Mouse (Mus musculus): Measurements from ENCODE around the gene Gnai3. TPM values are rescaled to one million over a fixed set of nuclear protein-coding genes. Genes with fewer than 3 reads are reported as not detected.

The Gnai3 gene
- total RNA-seq, 2 experiments from 2014 or later: 21.7 to 45.7 TPM

GRCm38 (mm10) chr3:108088842-108089380 lies 57.0 kb downstream of the Gnai3 start:
- ATAC-seq (replicated peaks; ENCODE audit: low FRiP score, poor library complexity, severe bottlenecking): no peak

GRCm38 (mm10) chr3:108087329-108087728 lies 58.6 kb downstream of the Gnai3 start:
- no peak for ATAC-seq (replicated peaks; ENCODE audit: low FRiP score, poor library complexity, severe bottlenecking)

DNA sequence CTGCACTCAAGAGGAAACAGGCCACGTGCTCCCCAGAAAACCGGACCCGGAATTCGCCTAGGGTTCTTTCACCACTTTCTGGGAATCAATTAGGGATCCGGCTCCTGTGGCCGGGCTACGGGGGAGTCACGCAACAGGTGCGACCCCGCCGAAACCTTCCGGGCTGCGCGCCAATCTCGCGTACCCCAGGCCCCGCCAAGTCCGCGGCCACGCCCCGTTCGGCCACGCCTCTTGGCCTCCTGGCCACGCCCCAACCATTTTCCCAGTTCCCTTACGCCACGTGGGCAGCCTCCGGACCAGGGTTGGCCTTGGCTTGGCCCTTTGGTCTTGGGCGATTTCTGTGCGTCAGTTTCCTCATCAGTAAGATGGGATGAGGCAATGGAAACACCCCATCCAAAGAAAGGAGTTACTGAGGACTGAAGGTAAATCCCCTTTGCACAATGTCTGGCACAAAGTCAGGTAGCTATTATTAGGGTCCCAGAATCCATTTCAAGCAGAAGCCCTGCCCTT lies 59.4 kb downstream of the Gnai3 start, which contains the start of gene Ampd2:
Gene Ampd2, minus strand, starts transcription at position 182 of the 510 bp plus-strand sequence.
- peak; percentile 55; the same call in 1 of the 2 replicates for ATAC-seq (replicated peaks; ENCODE audit: low FRiP score, poor library complexity, severe bottlenecking)

DNA sequence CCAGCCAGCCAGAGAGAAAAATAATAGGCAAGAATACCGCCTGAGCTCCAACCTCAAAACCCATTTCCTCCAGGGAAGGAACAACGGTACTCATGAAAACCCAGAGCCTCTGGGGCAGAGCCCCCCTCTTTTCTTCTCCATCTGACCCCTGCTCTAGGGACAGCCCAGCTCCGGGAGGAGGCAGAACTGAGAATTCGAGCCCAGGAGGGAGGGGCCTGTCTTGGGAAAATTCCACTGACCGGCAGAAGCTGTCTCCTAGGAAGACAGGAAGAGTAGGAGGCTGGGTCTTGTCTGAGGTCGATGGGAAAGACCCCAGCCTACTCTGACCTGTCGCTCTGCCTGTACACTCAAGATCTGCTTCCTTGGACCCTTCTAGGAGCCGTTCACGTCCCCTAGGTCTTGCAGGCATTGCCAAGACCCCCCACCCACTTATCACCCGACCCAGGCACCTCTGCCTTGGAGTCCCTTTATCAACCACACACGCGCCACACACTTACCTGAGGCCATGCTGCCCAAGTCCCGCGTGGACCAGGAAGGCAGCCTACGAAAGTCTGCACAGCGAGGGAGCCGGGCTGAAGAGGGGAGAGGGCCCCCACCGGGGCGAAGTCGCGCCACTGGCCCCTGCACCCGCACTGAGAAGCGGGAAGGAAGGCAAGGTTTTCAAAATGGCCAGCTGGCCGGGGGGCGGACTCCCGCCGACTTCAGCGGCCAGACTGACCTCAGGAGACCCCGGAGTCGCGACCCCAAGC lies 60.1 kb downstream of the Gnai3 start:
- ATAC-seq (replicated peaks; ENCODE audit: low FRiP score, poor library complexity, severe bottlenecking): no peak

DNA sequence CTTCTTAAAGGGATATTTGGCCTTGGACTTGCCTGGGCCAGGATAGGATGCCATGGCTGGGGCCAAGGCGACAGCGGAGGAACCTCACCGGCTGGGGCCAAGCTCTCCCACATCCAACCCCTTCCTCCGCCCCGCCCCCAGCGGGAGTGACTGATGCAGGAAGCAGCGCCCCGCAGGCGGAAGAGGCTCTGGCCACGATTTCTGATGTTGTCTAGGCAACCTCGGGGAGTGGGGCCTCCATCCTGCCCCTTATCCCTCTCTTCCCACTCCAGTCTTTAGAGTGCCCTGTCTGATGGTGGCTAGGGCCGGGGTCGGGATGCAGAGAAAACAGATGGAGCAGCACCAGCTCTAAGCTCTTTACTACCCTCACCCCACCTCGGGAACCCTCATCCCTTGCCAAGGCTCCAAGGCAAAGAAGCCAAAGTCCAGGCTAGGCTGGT lies 60.6 kb downstream of the Gnai3 start:
- peak; percentile 50 for ATAC-seq (replicated peaks; ENCODE audit: low FRiP score, poor library complexity, severe bottlenecking)

GRCm38 (mm10) chr3:108084767-108085270 lies 61.1 kb downstream of the Gnai3 start:
- no peak for ATAC-seq (replicated peaks; ENCODE audit: low FRiP score, poor library complexity, severe bottlenecking)

GRCm38 (mm10) chr3:108083904-108084407 lies 62.0 kb downstream of the Gnai3 start:
- no peak for ATAC-seq (replicated peaks; ENCODE audit: low FRiP score, poor library complexity, severe bottlenecking)

GRCm38 (mm10) chr3:108083161-108083560 lies 62.8 kb downstream of the Gnai3 start:
- ATAC-seq (replicated peaks; ENCODE audit: low FRiP score, poor library complexity, severe bottlenecking): no peak

DNA sequence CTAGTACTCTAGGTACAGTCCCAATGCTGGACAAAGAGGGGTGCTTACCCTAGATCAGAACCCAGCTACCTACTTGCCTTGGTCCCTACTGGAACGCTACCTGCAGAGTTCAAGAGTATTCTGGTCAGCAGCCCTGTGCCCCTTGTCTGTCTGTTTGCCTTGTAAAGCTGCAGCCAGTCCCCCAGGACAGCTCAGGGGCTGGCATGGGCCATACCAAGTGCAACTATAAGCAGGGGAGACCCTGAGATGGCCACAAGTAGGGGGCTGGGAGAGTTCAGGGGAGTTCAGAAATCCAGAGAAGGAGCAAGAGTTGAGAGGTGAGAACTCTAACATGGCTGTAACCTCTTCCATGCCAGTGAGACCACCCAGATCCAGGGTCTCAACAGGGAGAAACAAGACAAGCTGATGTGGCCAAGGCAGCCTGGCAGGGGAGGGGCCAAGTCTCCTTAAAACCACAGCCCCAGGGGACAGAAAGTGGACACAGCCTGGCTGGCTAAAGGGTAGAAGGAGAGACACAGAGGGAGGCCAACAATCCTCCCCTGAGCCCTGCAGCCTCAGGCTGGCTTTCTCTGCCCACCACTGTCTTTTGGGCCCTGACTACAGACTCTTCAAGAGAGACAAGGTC lies 63.6 kb downstream of the Gnai3 start:
- no peak for ATAC-seq (replicated peaks; ENCODE audit: low FRiP score, poor library complexity, severe bottlenecking)

DNA sequence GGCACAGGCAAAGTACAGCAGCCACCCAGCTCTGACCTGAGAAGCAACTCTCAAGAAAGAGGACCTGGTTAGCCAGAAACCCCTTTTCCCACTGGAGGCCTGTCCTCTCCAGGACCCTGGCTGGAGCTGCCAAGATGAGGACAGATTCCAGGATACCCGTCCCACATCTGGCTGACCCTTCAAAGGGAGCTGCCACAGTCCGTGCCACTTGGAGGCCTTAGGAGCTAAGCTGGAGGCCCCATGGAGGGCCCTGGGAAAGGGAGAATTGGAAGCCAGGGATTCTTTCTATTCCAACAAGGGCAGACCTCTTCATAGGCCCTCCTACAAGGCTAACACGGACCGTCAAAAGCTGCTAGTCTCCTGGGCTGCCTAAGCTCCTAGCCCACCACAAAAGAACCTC lies 64.3 kb downstream of the Gnai3 start:
- no peak for ATAC-seq (replicated peaks; ENCODE audit: low FRiP score, poor library complexity, severe bottlenecking)

GRCm38 (mm10) chr3:108076836-108077235 lies 69.1 kb downstream of the Gnai3 start:
- ATAC-seq (replicated peaks; ENCODE audit: low FRiP score, poor library complexity, severe bottlenecking): no peak

- ATAC-seq (replicated peaks; ENCODE audit: low FRiP score, poor library complexity, severe bottlenecking): no peak
These were observed 72.9 kb downstream of the Gnai3 start for GRCm38 (mm10) chr3:108072983-108073569.

- 0 out of 2 replicates have a peak, but pooled peaks have one; percentile 67 for ATAC-seq (replicated peaks; ENCODE audit: low FRiP score, poor library complexity, severe bottlenecking)
These were observed 75.4 kb downstream of the Gnai3 start for GRCm38 (mm10) chr3:108070295-108071293.

GRCm38 (mm10) chr3:108069231-108069870 lies 76.6 kb downstream of the Gnai3 start:
- ATAC-seq (replicated peaks; ENCODE audit: low FRiP score, poor library complexity, severe bottlenecking): no peak

GRCm38 (mm10) chr3:108068826-108069225 lies 77.1 kb downstream of the Gnai3 start:
- ATAC-seq (replicated peaks; ENCODE audit: low FRiP score, poor library complexity, severe bottlenecking): no peak

DNA sequence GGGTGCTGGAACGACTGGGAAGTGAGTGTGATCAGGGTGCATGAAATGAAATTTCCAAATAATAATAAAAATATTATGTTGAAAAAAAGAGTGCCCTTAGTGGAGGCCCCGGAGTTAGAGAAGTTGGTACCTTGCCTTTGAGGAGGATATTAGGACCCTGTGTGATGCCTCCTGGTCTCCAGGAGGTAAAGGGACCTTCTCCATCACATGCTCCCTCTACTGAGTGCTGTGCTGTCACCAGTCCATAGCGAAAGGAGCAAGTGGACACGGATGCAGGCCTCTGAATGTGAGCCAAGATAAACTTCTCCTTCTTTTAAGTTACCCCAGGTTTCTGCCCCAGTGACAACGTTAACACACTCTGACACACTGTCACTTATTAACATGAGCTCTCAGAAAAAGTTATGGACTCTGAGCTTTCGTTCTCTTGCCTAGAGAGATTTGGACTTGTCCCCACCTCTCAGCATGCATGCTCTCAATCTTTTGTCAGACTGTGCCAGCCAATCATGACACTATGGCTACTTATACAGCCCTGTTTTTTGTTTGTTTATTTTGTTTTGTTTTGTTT lies 78.5 kb downstream of the Gnai3 start:
- no peak for ATAC-seq (replicated peaks; ENCODE audit: low FRiP score, poor library complexity, severe bottlenecking)

DNA sequence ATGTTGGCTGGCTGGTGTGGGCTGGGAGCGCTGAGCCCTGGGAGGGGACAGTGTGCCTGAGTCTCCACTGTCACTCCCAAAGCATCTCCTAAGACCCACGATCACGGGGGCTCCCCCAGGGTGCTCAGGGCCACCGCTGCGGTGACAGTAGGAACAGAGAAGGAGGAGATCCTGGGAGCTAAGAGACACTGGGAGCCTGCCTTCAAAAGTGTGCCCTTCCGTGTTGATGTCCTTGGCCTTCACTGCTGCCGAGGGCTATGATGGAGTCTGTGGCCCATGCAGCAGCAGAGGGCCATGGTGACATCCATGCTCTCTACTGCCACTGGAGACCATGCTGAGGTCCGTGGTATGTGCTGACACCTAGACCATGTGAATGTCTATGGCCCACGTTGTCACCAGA lies 80.4 kb downstream of the Gnai3 start:
- ATAC-seq (replicated peaks; ENCODE audit: low FRiP score, poor library complexity, severe bottlenecking): no peak

GRCm38 (mm10) chr3:108064672-108065071 lies 81.3 kb downstream of the Gnai3 start:
- no peak for ATAC-seq (replicated peaks; ENCODE audit: low FRiP score, poor library complexity, severe bottlenecking)

Data from erythroid progenitor cell, adult 5-6 weeks (primary cell).